Mouse (Mus musculus) CD4-positive, CD25-positive, alpha-beta regulatory T cell, adult 2 months (primary cell): ENCODE results near the gene Gm20503.
A peak's percentile ranks its signal among the peaks of the same experiment; 100 is the strongest.

Experiments
- DNase-seq: peaks from one replicate; pipeline ENCODE4 v3.0.0-alpha.2; 2012; ENCODE audit warnings: low read depth, low spot score

Gm20503 gene

GRCm38 (mm10) chr4:59002948-59003805 is at the start of gene Gm20503:
Gene Gm20503, plus strand, starts transcription at chr4:59003210.
- DNase-seq: peak; percentile 97

- DNase-seq: no peak
These were observed 41.3 kb upstream of the Gm20503 start for GRCm38 (mm10) chr4:58961719-58962118.

GRCm38 (mm10) chr4:58963271-58963670 is 39.7 kb upstream of the Gm20503 start:
- DNase-seq: no peak

- no peak for DNase-seq
These were observed 37.9 kb upstream of the Gm20503 start for GRCm38 (mm10) chr4:58965136-58965535.

- no peak for DNase-seq
These were observed 32.3 kb upstream of the Gm20503 start for GRCm38 (mm10) chr4:58970678-58971077.

- DNase-seq: no peak
These were observed 27.3 kb upstream of the Gm20503 start for GRCm38 (mm10) chr4:58975711-58976110.

GRCm38 (mm10) chr4:58981421-58981820 is 21.6 kb upstream of the Gm20503 start:
- no peak for DNase-seq

GRCm38 (mm10) chr4:58982806-58983205 is 20.2 kb upstream of the Gm20503 start:
- DNase-seq: no peak

GRCm38 (mm10) chr4:58985157-58985648 is 17.8 kb upstream of the Gm20503 start:
- peak; percentile 88 for DNase-seq

- DNase-seq: peak; percentile 84
These were observed 16.3 kb upstream of the Gm20503 start, which contains the start of gene Ptgr1 for GRCm38 (mm10) chr4:58986540-58987190. Gene Ptgr1, minus strand, starts transcription at chr4:58987119.

- DNase-seq: no peak
These were observed 13.6 kb upstream of the Gm20503 start for GRCm38 (mm10) chr4:58989303-58989898.

- DNase-seq: no peak
These were observed 12.2 kb upstream of the Gm20503 start for GRCm38 (mm10) chr4:58990609-58991434.

GRCm38 (mm10) chr4:58992195-58992594 is 10.8 kb upstream of the Gm20503 start:
- DNase-seq: no peak

- DNase-seq: no peak
These were observed 8.2 kb upstream of the Gm20503 start, which contains the start of gene Dnajc25 for GRCm38 (mm10) chr4:58994762-58995161. Gene Dnajc25, plus strand, starts transcription at chr4:58995062.

GRCm38 (mm10) chr4:58995251-58995693 is 7.7 kb upstream of the Gm20503 start:
- DNase-seq: no peak

- no peak for DNase-seq
These were observed 5.9 kb upstream of the Gm20503 start for GRCm38 (mm10) chr4:58997081-58997480.

GRCm38 (mm10) chr4:58998688-58999087 is 4.3 kb upstream of the Gm20503 start:
- DNase-seq: no peak

- DNase-seq: peak; percentile 86
These were observed 3.3 kb upstream of the Gm20503 start for GRCm38 (mm10) chr4:58999686-59000085.

- peak; percentile 89 for DNase-seq
These were observed 2.4 kb upstream of the Gm20503 start for GRCm38 (mm10) chr4:59000614-59001013.

GRCm38 (mm10) chr4:59003806-59004200 is 793 bp downstream of the Gm20503 start:
- DNase-seq: no peak

GRCm38 (mm10) chr4:59006211-59006610 is 3.2 kb downstream of the Gm20503 start:
- no peak for DNase-seq
